Mouse (Mus musculus) thymus, adult 2 months (tissue): ENCODE data around the gene Mill1. TPM values are rescaled to one million over a fixed set of nuclear protein-coding genes. Genes with fewer than 3 reads are reported as not detected.

Experiments used
- DNase-seq: peaks from one replicate; pipeline ENCODE4 v3.0.0; 2021
- H3K27ac ChIP-seq: fragments of 200-500 bp; 2 replicates; pipeline ENCODE4 v1.5.1; 2012; ENCODE audit warnings: low read length, control low read depth; ENCODE audit not compliant: control insufficient read depth, insufficient read depth
- H3K27me3 ChIP-seq: fragments of 200-500 bp; 2 replicates; pipeline ENCODE4 v1.6.1; 2012; ENCODE audit warnings: mild to moderate bottlenecking, low read length, moderate library complexity, mixed read lengths; ENCODE audit not compliant: control insufficient read depth, insufficient read depth
- H3K36me3 ChIP-seq: fragments of 200-500 bp; 2 replicates; pipeline ENCODE4 v1.6.1; 2012; ENCODE audit warnings: mild to moderate bottlenecking, low read length, moderate library complexity; ENCODE audit not compliant: control insufficient read depth, insufficient read depth
- H3K4me1 ChIP-seq: fragments of 200-500 bp; replicated peaks from 2 replicates; pipeline ENCODE4 v1.6.1; 2012; ENCODE audit warnings: low read length; ENCODE audit not compliant: control insufficient read depth, insufficient read depth
- H3K4me3 ChIP-seq: fragments of 200-500 bp; 2 replicates; pipeline ENCODE4 v1.5.1; 2012; ENCODE audit warnings: mild to moderate bottlenecking, low read length, control low read depth, moderate library complexity; ENCODE audit not compliant: control insufficient read depth, insufficient read depth
- CTCF ChIP-seq: fragments of 200-500 bp; IDR thresholded peaks from 2 replicates; pipeline ENCODE4 v1.5.1; 2012; ENCODE audit warnings: mild to moderate bottlenecking, control low read depth, low read length, moderate library complexity, borderline replicate concordance; ENCODE audit not compliant: control insufficient read depth, poor library complexity, insufficient read depth; ENCODE audit errors: extremely low read depth
- POLR2A ChIP-seq: fragments of 200-500 bp; IDR thresholded peaks from 2 replicates; pipeline ENCODE4 v1.6.1; 2012; ENCODE audit warnings: mild to moderate bottlenecking, low read length, control low read depth, moderate library complexity; ENCODE audit not compliant: control insufficient read depth, poor library complexity, insufficient read depth; ENCODE audit errors: extremely low read depth
- WGBS: fragments of 180-500 bp; shearing (Covaris S2); methylation state at CpG from one replicate; pipeline ENCODE4 v1.1.7; 2018; 5-methylcytosine and 5-hydroxymethylcytosine counted together
- polyA plus RNA-seq: library from polyadenylated mRNA; depleted of rRNA; stranded (reverse); fragments of >200 nt; gene quantifications from 2 replicates; pipeline ENCODE4 v1.2.3, GENCODE M21; 2012; rRNA removed

The Mill1 gene
- polyA plus RNA-seq, 1 experiment = 2.0 TPM

DNA sequence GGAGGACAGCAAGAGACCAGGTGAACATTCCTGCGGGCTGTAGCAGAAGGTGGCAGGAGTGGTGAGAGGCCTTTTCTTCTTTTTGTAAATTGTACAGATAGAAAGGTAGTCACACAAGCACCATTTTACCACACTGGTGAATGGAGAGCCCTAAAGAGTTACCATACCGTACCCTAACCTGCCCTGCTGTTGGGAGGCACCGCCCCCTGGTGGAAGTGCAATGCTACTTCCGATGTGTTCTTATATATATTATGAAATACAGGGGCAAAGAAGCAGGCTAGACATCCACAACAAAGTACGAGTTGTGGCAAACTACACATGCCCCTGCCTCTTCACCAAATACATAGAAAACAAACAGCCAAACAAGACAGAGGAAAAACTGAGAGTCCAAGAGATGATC is 19.9 kb downstream of the Mill1 start:
- no peak for TF ChIP-seq CTCF
- no peak for TF ChIP-seq POLR2A
- Histone ChIP-seq H3K36me3 (no peaks in the 10 kb centered on the region), H3K27ac (no peak overlapping the region), H3K4me1 (no peaks in the 10 kb centered on the region), H3K4me3 (no peak overlapping the region), H3K27me3 (no peaks in the 10 kb centered on the region)
- DNase-seq = no peak
- 60% methylated on average over 5 of the region's 5 CpGs for WGBS

Other genes starting within 250 kb of the Mill1 start
- 0.13 TPM in 1 of 2 replicates, not detected in the other for gene Ceacam13, start 235.5 kb upstream of the Mill1 start, polyA plus RNA-seq
- gene Ceacam12, start 179.4 kb upstream of the Mill1 start, polyA plus RNA-seq = not detected in 2 replicates
- not detected in 2 replicates for gene Igfl3, start 68.9 kb upstream of the Mill1 start, polyA plus RNA-seq
- 0.24 TPM in 1 of 2 replicates, not detected in the other for gene Psg18, start 109.7 kb downstream of the Mill1 start, polyA plus RNA-seq
- not detected in 2 replicates for gene Psg28, start 186.7 kb downstream of the Mill1 start, polyA plus RNA-seq
- gene Psg26, start 238.8 kb downstream of the Mill1 start, polyA plus RNA-seq = 0.05 TPM in 1 of 2 replicates, not detected in the other